Mouse (Mus musculus) lung, adult 2 months (tissue): Measurements from ENCODE around the gene Spata5.

Experiments
- CTCF ChIP-seq: fragments of 200-500 bp; IDR thresholded peaks from 2 replicates; pipeline ENCODE4 v1.5.1; 2011; ENCODE audit warnings: mild to moderate bottlenecking, low read length, control low read depth; ENCODE audit not compliant: insufficient read depth
- POLR2A ChIP-seq: fragments of 200-500 bp; IDR thresholded peaks from 2 replicates; pipeline ENCODE4 v1.6.1; 2011; ENCODE audit warnings: low read depth, mild to moderate bottlenecking, control low read depth, low read length, borderline replicate concordance; ENCODE audit errors: extremely low read depth

DNA sequence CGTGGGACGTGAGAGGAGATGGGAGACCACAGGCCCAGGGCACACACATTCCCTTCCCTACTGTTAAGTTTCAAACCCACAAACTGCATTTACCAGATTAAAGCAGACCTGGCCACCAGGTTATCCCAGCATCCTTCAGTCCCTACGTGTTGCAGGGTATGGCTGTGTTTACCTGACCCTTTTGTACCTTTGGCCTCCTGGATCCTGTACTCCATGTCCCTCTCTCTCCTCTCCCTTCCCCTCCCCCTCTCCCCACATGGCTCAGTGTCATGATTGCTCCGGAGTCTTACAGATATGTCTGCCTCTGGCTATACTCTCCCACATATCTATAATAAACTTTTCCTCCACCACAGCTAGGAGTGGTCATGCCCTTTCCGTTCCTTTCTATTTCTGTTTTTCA is 177.5 kb downstream of the Spata5 start:
- TF ChIP-seq POLR2A = no peak
- TF ChIP-seq CTCF = no peak
